Mouse (Mus musculus): ENCODE measurements around the gene Zyg11b. TPM values are rescaled to one million over a fixed set of nuclear protein-coding genes. Genes with fewer than 3 reads are reported as not detected.

Gene Zyg11b
- total and polyA plus RNA-seq, 2 experiments from 2014 or later: 6.5 to 25.2 TPM

GRCm38 (mm10) chr4:108317656-108318605 is 17.0 kb upstream of the Zyg11b start:
- peak overlapping the region; percentile 52; the same call in 1 of the 2 replicates for H3K27ac ChIP-seq (ENCODE audit: low read depth)
- 75% methylated on average over 12 of the region's 12 CpGs for WGBS

GRCm38 (mm10) chr4:108314041-108314440 is 13.1 kb upstream of the Zyg11b start:
- Histone ChIP-seq H3K27ac (ENCODE audit: low read depth) (no peak overlapping the region), H3K4me1 (ENCODE audit: control insufficient read depth, insufficient read depth) (no peaks in the 10 kb centered on the region; the same call in 1 of the 2 replicates), H3K9ac (replicated peaks; ENCODE audit: low read depth, low read length) (no peak overlapping the region), H3K4me3 (ENCODE audit: low read depth, low read length) (no peak overlapping the region), H3K36me3 (replicated peaks; ENCODE audit: control insufficient read depth, insufficient read depth, low read length) (no peaks in the 10 kb centered on the region), H3K27me3 (ENCODE audit: control insufficient read depth, insufficient read depth, low read length) (no peaks in the 10 kb centered on the region), H3K4me2 (ENCODE audit: low read depth, low read length) (no peak overlapping the region), H3K9me3 (replicated peaks; ENCODE audit: control insufficient read depth, low read length) (no peaks in the 10 kb centered on the region)
- whole genome bisulfite sequencing: 32% methylated on average over 5 of the region's 5 CpGs
- no peak for DNase-seq (ENCODE audit: low spot score)
- no peak for ATAC-seq (ENCODE audit: insufficient read depth, low read depth)
- TF ChIP-seq CTCF (IDR thresholded peaks at IDR 0.05; ENCODE audit: low read depth) (no peak), EP300 (IDR thresholded peaks at IDR 0.05; ENCODE audit: low read depth) (no peak)

More at GRCm38 (mm10) chr4:108317656-108318605, 17.0 kb upstream of the Zyg11b start:
- H3K36me3 ChIP-seq (replicated peaks; ENCODE audit: control insufficient read depth, insufficient read depth, low read length): no peaks in the 10 kb centered on the region
- H3K4me3 ChIP-seq (ENCODE audit: low read depth, low read length): no peak overlapping the region
- H3K9me3 ChIP-seq (replicated peaks; ENCODE audit: control insufficient read depth, low read length): no peaks in the 10 kb centered on the region
- TF ChIP-seq EP300 (IDR thresholded peaks at IDR 0.05; ENCODE audit: low read depth) (no peak), CTCF (IDR thresholded peaks at IDR 0.05; ENCODE audit: low read depth) (no peak)
- H3K4me2 ChIP-seq (ENCODE audit: low read depth, low read length): no peak overlapping the region
- DNase-seq (ENCODE audit: low spot score): no peak
- no peak for ATAC-seq (ENCODE audit: insufficient read depth, low read depth)
- H3K4me1 ChIP-seq (ENCODE audit: control insufficient read depth, insufficient read depth): no peaks in the 10 kb centered on the region; the same call in 1 of the 2 replicates
- H3K9ac ChIP-seq (replicated peaks; ENCODE audit: low read depth, low read length): no peak overlapping the region
- H3K27me3 ChIP-seq (ENCODE audit: control insufficient read depth, insufficient read depth, low read length): no peaks in the 10 kb centered on the region

- H3K4me3 ChIP-seq (ENCODE audit: low read depth, low read length): no peak overlapping the region
- TF ChIP-seq EP300 (IDR thresholded peaks at IDR 0.05; ENCODE audit: low read depth): no peak
- TF ChIP-seq CTCF (IDR thresholded peaks at IDR 0.05; ENCODE audit: low read depth): no peak
- H3K27me3 ChIP-seq (ENCODE audit: control insufficient read depth, insufficient read depth, low read length): no peaks in the 10 kb centered on the region
- ATAC-seq (ENCODE audit: insufficient read depth, low read depth): no peak
- no peaks in the 10 kb centered on the region for H3K4me1 ChIP-seq (ENCODE audit: control insufficient read depth, insufficient read depth)
- H3K9me3 ChIP-seq (replicated peaks; ENCODE audit: control insufficient read depth, low read length): no peaks in the 10 kb centered on the region
- H3K4me2 ChIP-seq (ENCODE audit: low read depth, low read length): no peak overlapping the region
- WGBS: 61% methylated on average over 6 of the region's 6 CpGs
- no peak overlapping the region for H3K9ac ChIP-seq (replicated peaks; ENCODE audit: low read depth, low read length)
- no peak for DNase-seq (ENCODE audit: low spot score)
- H3K27ac ChIP-seq (ENCODE audit: low read depth): no peak overlapping the region
- no peaks in the 10 kb centered on the region for H3K36me3 ChIP-seq (replicated peaks; ENCODE audit: control insufficient read depth, insufficient read depth, low read length)
Measured at GRCm38 (mm10) chr4:108310706-108311105, 9.8 kb upstream of the Zyg11b start.

GRCm38 (mm10) chr4:108302296-108302890 is 1.5 kb upstream of the Zyg11b start:
- H3K9me3 ChIP-seq (replicated peaks; ENCODE audit: control insufficient read depth, low read length): 0 out of 2 replicates have a peak, but pooled peaks cover 4% of the 10 kb centered on the region

GRCm38 (mm10) chr4:108300266-108300665 is 630 bp downstream of the Zyg11b start:
- H3K27ac ChIP-seq (ENCODE audit: low read depth): peak overlapping the region; percentile 95
- H3K36me3 ChIP-seq (replicated peaks; ENCODE audit: control insufficient read depth, insufficient read depth, low read length): no peaks in the 10 kb centered on the region
- H3K4me1 ChIP-seq (ENCODE audit: control insufficient read depth, insufficient read depth): peaks cover 14% of the 10 kb centered on the region; the same call in 1 of the 2 replicates
- ATAC-seq (ENCODE audit: insufficient read depth, low read depth) (no peak), DNase-seq (ENCODE audit: low spot score) (peak; percentile 23)
- 0 out of 2 replicates have a peak, but pooled peaks cover 2% of the 10 kb centered on the region for H3K9me3 ChIP-seq (replicated peaks; ENCODE audit: control insufficient read depth, low read length)
- peak overlapping the region; percentile 89 for H3K4me2 ChIP-seq (ENCODE audit: low read depth, low read length)
- H3K27me3 ChIP-seq (ENCODE audit: control insufficient read depth, insufficient read depth, low read length): no peaks in the 10 kb centered on the region
- TF ChIP-seq EP300 (IDR thresholded peaks at IDR 0.05; ENCODE audit: low read depth) (no peak), CTCF (IDR thresholded peaks at IDR 0.05; ENCODE audit: low read depth) (no peak)
- 0% methylated on average over 14 of the region's 14 CpGs for WGBS
- peak overlapping the region; percentile 93 for H3K9ac ChIP-seq (replicated peaks; ENCODE audit: low read depth, low read length)
- peak overlapping the region; percentile 99 for H3K4me3 ChIP-seq (ENCODE audit: low read depth, low read length)

More at GRCm38 (mm10) chr4:108302296-108302890, 1.5 kb upstream of the Zyg11b start:
- Histone ChIP-seq H3K4me1 (ENCODE audit: control insufficient read depth, insufficient read depth) (peaks cover 14% of the 10 kb centered on the region; the same call in 1 of the 2 replicates), H3K27ac (ENCODE audit: low read depth) (no peak overlapping the region), H3K4me2 (ENCODE audit: low read depth, low read length) (no peak overlapping the region), H3K27me3 (ENCODE audit: control insufficient read depth, insufficient read depth, low read length) (no peaks in the 10 kb centered on the region), H3K4me3 (ENCODE audit: low read depth, low read length) (no peak overlapping the region), H3K36me3 (replicated peaks; ENCODE audit: control insufficient read depth, insufficient read depth, low read length) (no peaks in the 10 kb centered on the region), H3K9ac (replicated peaks; ENCODE audit: low read depth, low read length) (no peak overlapping the region)
- DNase-seq (ENCODE audit: low spot score): no peak
- WGBS: 83% methylated on average over 5 of the region's 5 CpGs
- no peak for ATAC-seq (ENCODE audit: insufficient read depth, low read depth)
- TF ChIP-seq EP300 (IDR thresholded peaks at IDR 0.05; ENCODE audit: low read depth) (no peak), CTCF (IDR thresholded peaks at IDR 0.05; ENCODE audit: low read depth) (no peak)

Data from heart, postnatal 0 days (tissue).